Comparison of ENCODE assay signal across 10 mouse cellular contexts in the genomic region with DNA sequence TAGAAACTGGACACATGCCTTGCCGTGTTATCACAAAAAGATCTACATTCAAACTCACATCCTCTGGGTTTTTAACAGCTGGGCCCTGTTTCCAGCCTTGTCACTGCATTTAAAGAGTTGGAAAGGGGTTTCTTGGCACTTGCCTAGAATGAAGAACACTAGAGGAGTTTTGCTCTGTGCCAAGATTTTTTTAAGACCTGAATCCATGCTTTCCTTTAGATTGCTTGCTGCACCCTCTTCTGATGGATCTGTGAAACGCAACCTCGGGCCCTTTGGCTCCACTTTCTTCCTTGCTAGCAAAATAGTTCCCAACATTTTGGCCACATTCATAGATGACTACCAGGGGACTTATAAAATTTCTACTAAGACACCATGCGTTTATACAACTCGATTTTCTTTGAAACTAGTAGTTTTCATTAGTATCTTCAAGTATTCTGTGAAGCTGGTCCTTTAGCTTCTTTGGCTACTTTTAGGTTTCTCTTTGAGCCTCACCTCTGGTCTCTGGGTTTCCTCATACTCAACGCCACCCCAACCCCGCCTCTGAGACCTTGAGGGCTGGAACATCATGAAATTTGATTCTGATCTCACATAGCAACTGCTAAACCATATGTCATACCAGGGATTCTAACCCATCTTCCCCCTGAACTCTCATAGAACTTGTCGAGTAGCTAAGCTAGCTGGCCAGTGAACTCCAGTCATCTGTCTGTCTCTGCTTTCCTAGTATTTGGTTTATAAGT. TPM values are rescaled to one million over a fixed set of nuclear protein-coding genes. Genes with fewer than 3 reads are reported as not detected.
DNase-seq lines count a peak whose midpoint lies in the region; ATAC-seq and TF ChIP-seq lines count a peak whose summit lies in the region.
"Had no signal": no experiment of that assay in that cellular context is flagged by ENCODE, and none has a peak within 500 bp of the region (broad histone marks: within the 10 kb centered on the region; RNA-seq: fewer than 3 reads in every experiment).

No protein-coding gene starts in this region.

- H3K36me3 ChIP-seq in midbrain, postnatal 0 days (ENCODE audit: insufficient read depth, low read length): no peaks in the 10 kb centered on the region
- H3K36me3 ChIP-seq in midbrain, embryonic 13.5 days: no peaks in the 10 kb centered on the region
- H3K36me3 ChIP-seq in liver, postnatal 0 days (replicated peaks; ENCODE audit: insufficient read depth, low read length): no peaks in the 10 kb centered on the region
- H3K36me3 ChIP-seq: intestine, embryonic 15.5 days; midbrain, embryonic 15.5 days had no signal

- H3K4me2 ChIP-seq in midbrain, postnatal 0 days (ENCODE audit: low read depth, low read length, poor library complexity, severe bottlenecking): no peak overlapping the region
- H3K4me2 ChIP-seq in midbrain, embryonic 13.5 days (replicated peaks): no peak overlapping the region
- H3K4me2 ChIP-seq in liver, postnatal 0 days (ENCODE audit: low read depth, low read length): peak overlapping the region; percentile 15; the same call in 1 of the 2 replicates
- H3K4me2 ChIP-seq: intestine, embryonic 15.5 days; midbrain, embryonic 15.5 days had no signal

- no peak for ATAC-seq in midbrain, postnatal 0 days (ENCODE audit: low FRiP score)
- no peak for ATAC-seq in midbrain, embryonic 13.5 days
- no peak for ATAC-seq in liver, postnatal 0 days
- ATAC-seq: intestine, embryonic 15.5 days; midbrain, embryonic 15.5 days had no signal

- DNase-seq in adrenal gland, postnatal 10 days: peak; percentile 19
- DNase-seq in adrenal gland, adult 2 months: no peak
- DNase-seq in kidney, postnatal 36 days: peak; percentile 2 to 25
- no peak for DNase-seq in kidney, adult 11 months
- peak; percentile 63 for DNase-seq in midbrain, postnatal 0 days (ENCODE audit: low spot score)
- no peak for DNase-seq in liver, postnatal 0 days
- DNase-seq in cerebellum, postnatal 4 days (ENCODE audit: low spot score in 2 of 2): no peak

- no peak for TF ChIP-seq EP300 in liver, postnatal 0 days (IDR thresholded peaks at IDR 0.05; ENCODE audit: low read depth)

- H3K4me3 ChIP-seq in midbrain, postnatal 0 days (ENCODE audit: low read depth, low read length): no peak overlapping the region
- no peak overlapping the region for H3K4me3 ChIP-seq in midbrain, embryonic 13.5 days (replicated peaks)
- no peak overlapping the region for H3K4me3 ChIP-seq in liver, postnatal 0 days (ENCODE audit: low read depth, low read length)
- H3K4me3 ChIP-seq: intestine, embryonic 15.5 days; midbrain, embryonic 15.5 days had no signal

- H3K27ac ChIP-seq in midbrain, postnatal 0 days (ENCODE audit: low read depth, low read length): no peak overlapping the region
- no peak overlapping the region for H3K27ac ChIP-seq in midbrain, embryonic 13.5 days
- H3K27ac ChIP-seq in liver, postnatal 0 days (ENCODE audit: low read depth): peak overlapping the region; percentile 25; the same call in 1 of the 2 replicates
- H3K27ac ChIP-seq: intestine, embryonic 15.5 days; midbrain, embryonic 15.5 days had no signal

- H3K27me3 ChIP-seq in midbrain, postnatal 0 days (ENCODE audit: insufficient read depth, low read length): no peaks in the 10 kb centered on the region
- H3K27me3 ChIP-seq in midbrain, embryonic 13.5 days: no peaks in the 10 kb centered on the region
- H3K27me3 ChIP-seq in liver, postnatal 0 days (ENCODE audit: insufficient read depth, low read length): no peaks in the 10 kb centered on the region
- H3K27me3 ChIP-seq: intestine, embryonic 15.5 days; midbrain, embryonic 15.5 days had no signal

- WGBS in midbrain, postnatal 0 days: 78% methylated on average over 8 of the region's 8 CpGs
- 79% methylated on average over 8 of the region's 8 CpGs for WGBS in midbrain, embryonic 13.5 days
- WGBS in liver, postnatal 0 days (ENCODE audit: insufficient replicate concordance): 62% methylated on average over 8 of the region's 8 CpGs

- no peaks in the 10 kb centered on the region for H3K4me1 ChIP-seq in midbrain, postnatal 0 days (ENCODE audit: insufficient read depth, low read length)
- no peaks in the 10 kb centered on the region for H3K4me1 ChIP-seq in midbrain, embryonic 13.5 days (replicated peaks)
- peaks cover 20% of the 10 kb centered on the region for H3K4me1 ChIP-seq in liver, postnatal 0 days (ENCODE audit: insufficient read depth)
- H3K4me1 ChIP-seq: intestine, embryonic 15.5 days; midbrain, embryonic 15.5 days had no signal

- H3K9me3 ChIP-seq in midbrain, postnatal 0 days (ENCODE audit: low read length): no peaks in the 10 kb centered on the region
- H3K9me3 ChIP-seq in midbrain, embryonic 13.5 days: no peaks in the 10 kb centered on the region
- no peaks in the 10 kb centered on the region for H3K9me3 ChIP-seq in liver, postnatal 0 days (ENCODE audit: low read length)
- H3K9me3 ChIP-seq: intestine, embryonic 15.5 days; midbrain, embryonic 15.5 days had no signal

- H3K9ac ChIP-seq in midbrain, postnatal 0 days (replicated peaks; ENCODE audit: low read length, poor library complexity, severe bottlenecking): no peak overlapping the region
- H3K9ac ChIP-seq in midbrain, embryonic 13.5 days (replicated peaks): no peak overlapping the region
- H3K9ac ChIP-seq in liver, postnatal 0 days (replicated peaks): no peak overlapping the region
- H3K9ac ChIP-seq: intestine, embryonic 15.5 days; midbrain, embryonic 15.5 days had no signal

- peak; percentile 63 for TF ChIP-seq CTCF in midbrain, postnatal 0 days (IDR thresholded peaks at IDR 0.05)
- TF ChIP-seq CTCF in liver, postnatal 0 days (IDR thresholded peaks at IDR 0.05; ENCODE audit: low read depth): peak; percentile 45

RNA-seq across cellular contexts. Expression of a gene that starts 11.7 kb away (rescaled TPM):
- 10 to 100 TPM; 17.2 to 35.8 TPM for total RNA-seq in adrenal gland, postnatal 10 days (2021)
- total RNA-seq in adrenal gland, adult 2 months (2021): 1 to 10 TPM in 1 of 2 experiments, under 1 TPM in 1; 0.28 to 1.1 TPM
- polyA plus RNA-seq in adrenal gland, adult 2 months (2012; rRNA removed): 0.27 and 0.51 TPM in 2 replicates
- 1.3 and 6.4 TPM in 2 replicates for total RNA-seq in midbrain, postnatal 0 days (2014; rRNA removed)
- 1.7 and 2.3 TPM in 2 replicates for polyA plus RNA-seq in midbrain, postnatal 0 days (2015; fragmentation: Nextera tagmentation; extraction: Ambion mirVana)
- 0.43 and 0.58 TPM in 2 replicates for polyA plus RNA-seq in midbrain, embryonic 13.5 days (2015; fragmentation: Nextera tagmentation; extraction: Ambion mirVana)
- polyA plus RNA-seq in liver, postnatal 0 days (2015; fragmentation: Nextera tagmentation; extraction: Ambion mirVana): 70.9 and 75.4 TPM in 2 replicates

RNA-seq across cellular contexts. Expression of a gene that starts 35.5 kb away (rescaled TPM):
- 10 to 100 TPM; 29.3 to 35.4 TPM for total RNA-seq in adrenal gland, postnatal 10 days (2021)
- total RNA-seq in adrenal gland, adult 2 months (2021): 10 to 100 TPM; 65.6 to 92.9 TPM
- polyA plus RNA-seq in adrenal gland, adult 2 months (2012; rRNA removed): 17.9 and 19.1 TPM in 2 replicates
- 19.9 and 33.7 TPM in 2 replicates for total RNA-seq in midbrain, postnatal 0 days (2014; rRNA removed)
- polyA plus RNA-seq in midbrain, postnatal 0 days (2015; fragmentation: Nextera tagmentation; extraction: Ambion mirVana): 27.3 and 28.5 TPM in 2 replicates
- polyA plus RNA-seq in midbrain, embryonic 13.5 days (2015; fragmentation: Nextera tagmentation; extraction: Ambion mirVana): 5.0 and 8.6 TPM in 2 replicates
- polyA plus RNA-seq in liver, postnatal 0 days (2015; fragmentation: Nextera tagmentation; extraction: Ambion mirVana): 0.51 and 0.63 TPM in 2 replicates

Comparison
In these comparisons a context has a peak if more than half of its experiments do, and no peak if none do; other contexts are left out.
1. DNase-seq: peak in adrenal gland, postnatal 10 days (single experiment), kidney, postnatal 36 days (2 of 2) and midbrain, postnatal 0 days (single experiment); none in adrenal gland, adult 2 months (single experiment), kidney, adult 11 months (single experiment), liver, postnatal 0 days (single experiment) and cerebellum, postnatal 4 days (0 of 2).
2. RNA of a gene that starts 11.7 kb away (polyA plus RNA-seq): 70.9 to 75.4 TPM in liver, postnatal 0 days; 1.7 to 2.3 TPM in midbrain, postnatal 0 days, 0.43 to 0.58 TPM in midbrain, embryonic 13.5 days and 0.27 to 0.51 TPM in adrenal gland, adult 2 months; every median in the first group is over 10 times any median in the second.